Mouse (Mus musculus): ENCODE results near the gene Ruvbl1. TPM values are rescaled to one million over a fixed set of nuclear protein-coding genes. Genes with fewer than 3 reads are reported as not detected.

The Ruvbl1 gene
- 7.0 and 7.6 TPM in 2 replicates for polyA plus RNA-seq (2012; rRNA removed)

DNA sequence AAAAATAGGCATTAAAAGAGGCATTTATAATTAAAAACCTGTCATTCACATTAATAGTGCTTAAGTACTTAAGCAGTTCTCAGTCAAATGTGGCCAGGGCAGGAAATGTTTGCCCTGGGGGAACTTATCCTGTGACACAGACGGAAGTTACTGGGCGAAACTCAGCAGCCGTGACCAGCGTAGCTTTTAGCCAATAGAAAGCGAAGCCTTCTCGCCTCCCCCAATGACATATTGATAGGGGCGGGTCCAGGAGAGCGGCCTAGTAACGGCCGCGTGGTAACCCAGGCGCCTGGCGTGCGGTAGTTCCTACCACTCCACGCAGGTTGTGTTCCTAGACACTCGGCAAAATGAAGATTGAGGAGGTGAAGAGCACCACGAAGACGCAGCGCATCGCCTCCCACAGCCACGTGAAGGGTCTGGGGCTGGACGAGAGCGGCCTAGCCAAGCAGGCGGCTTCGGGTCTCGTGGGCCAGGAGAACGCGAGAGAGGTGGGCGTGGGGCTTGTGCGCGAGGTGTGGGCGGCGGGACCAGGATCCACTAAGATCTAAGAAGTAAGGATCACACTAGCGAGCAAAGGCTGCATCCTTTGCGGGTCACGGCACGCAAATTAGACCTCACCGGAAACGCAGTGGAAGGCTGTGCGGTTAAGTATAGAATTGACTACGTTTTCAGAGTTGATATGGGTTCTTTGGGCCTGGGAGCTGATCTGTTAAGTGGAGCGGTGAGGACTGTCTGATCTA lies at the start of gene Ruvbl1:
Gene Ruvbl1 (plus strand): TSS at position 229 of the 740 bp plus-strand sequence.

DNA sequence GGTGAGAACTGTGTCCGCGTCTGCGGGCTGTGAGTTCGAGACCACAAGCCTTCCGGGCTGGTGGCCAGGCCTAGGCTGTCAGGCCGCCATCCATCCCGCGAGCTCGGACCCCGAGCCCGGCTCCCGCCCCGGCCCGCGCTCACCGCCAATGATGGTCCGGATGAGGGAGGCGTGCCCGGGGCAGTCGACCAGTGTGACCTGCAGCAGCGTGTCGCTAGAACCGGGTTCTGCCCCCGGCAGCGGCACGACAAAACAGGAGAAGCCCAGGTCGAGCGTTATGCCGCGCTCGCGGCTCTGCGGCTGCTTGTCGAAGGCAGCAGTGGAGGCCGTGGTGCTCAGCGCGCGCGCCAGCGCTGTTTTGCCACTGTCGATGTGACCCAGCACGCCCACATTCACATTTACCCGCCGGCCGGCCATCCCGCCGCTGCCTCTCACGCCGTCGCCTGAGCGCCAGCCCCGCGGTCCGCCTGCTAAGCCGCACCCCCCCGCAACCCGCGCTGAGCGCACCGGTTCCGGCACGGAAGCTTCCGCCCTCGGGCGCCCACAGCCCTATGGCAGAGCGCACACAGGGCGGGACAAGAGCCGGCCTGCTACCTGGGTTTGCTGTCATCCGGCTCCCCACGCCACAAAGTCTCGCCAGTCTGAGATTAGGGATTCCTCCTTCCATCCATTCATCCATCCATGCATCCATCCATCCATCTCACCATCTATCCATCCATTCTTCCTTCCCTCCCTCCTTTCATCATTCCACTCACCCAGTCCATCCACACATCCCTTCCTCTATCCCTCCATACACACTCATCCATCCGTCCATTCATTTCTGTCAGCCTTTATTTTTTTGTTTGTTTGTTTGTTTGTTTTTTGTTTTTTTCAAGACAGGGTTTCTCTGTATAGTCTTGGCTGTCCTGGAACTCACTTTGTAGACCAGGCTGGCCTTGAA lies 18.9 kb upstream of the Ruvbl1 start, which contains the start of gene Eefsec:
Gene Eefsec (minus strand): TSS at position 477 of the 940 bp plus-strand sequence.

DNA sequence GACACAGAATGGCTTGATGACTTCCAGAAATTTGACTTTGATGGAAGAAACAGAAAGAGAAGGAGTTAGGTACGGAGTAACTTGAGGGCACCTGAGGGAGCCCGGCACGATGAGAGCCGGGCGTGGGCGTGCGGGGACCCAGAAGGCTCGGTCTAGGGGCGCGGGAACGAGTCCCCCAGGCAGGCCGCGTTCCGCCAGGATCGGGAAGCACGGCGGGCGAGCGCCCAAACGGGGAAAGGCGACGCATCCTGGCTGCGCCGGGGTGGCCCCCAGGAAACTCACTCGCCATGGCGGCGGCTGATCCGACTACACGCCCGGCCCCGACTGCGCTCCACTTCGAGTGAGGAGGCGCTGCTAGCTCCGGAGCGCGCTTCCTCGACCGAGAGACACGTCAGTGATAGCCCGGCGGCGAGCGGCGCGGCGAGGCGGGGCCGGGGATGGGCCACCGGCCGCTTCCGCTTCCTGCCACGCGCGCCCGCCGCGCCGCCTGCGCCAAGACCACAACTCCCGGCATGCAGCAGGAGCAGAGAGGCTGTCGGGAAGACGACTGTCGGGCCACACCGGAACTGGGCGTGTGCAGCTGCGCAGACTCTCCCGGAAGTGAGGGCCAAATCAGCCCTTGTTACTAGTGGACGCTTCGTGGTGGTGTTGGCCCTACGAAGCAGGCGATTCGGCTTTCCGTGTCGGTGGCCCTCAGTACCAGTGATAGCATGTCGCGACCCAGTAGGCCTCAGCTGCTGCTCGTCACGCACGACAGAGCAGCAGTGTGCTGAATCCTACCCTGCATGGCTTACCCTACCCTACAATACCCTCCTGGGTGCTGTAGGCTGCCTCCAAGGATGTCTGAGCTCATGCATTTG lies 53.4 kb downstream of the Ruvbl1 start, which contains the start of gene Sec61a1:
Gene Sec61a1 (minus strand): TSS at position 502 of the 860 bp plus-strand sequence.

Other genes with a start within 250 kb of the Ruvbl1 start
- gene Dnajb8, start 243.1 kb upstream of the Ruvbl1 start, polyA plus RNA-seq (2012; rRNA removed), result not detected in 2 replicates
- gene Eefsec, start 18.9 kb upstream of the Ruvbl1 start, polyA plus RNA-seq (2012; rRNA removed), result 9.1 and 9.4 TPM in 2 replicates
- 157 and 171 TPM in 2 replicates for gene Sec61a1, start 53.5 kb downstream of the Ruvbl1 start, polyA plus RNA-seq (2012; rRNA removed)
- gene Kbtbd12, start 172.5 kb downstream of the Ruvbl1 start, polyA plus RNA-seq (2012; rRNA removed), result 0.29 TPM in 1 of 2 replicates, not detected in the other